Mouse (Mus musculus): Measurements from ENCODE around the gene Muc5b.
"Not testable (repeated sequence)": the region's sequence is repeated elsewhere in the genome, so short reads cannot be mapped to it uniquely, and the experiment has no call there.

The Muc5b gene

GRCm38 (mm10) chr7:141838779-141839178 lies at the start of gene Muc5b:
Muc5b (plus strand) TSS chr7:141839070.
- no peak for DNase-seq

GRCm38 (mm10) chr7:141794251-141794650 lies 44.6 kb upstream of the Muc5b start:
- DNase-seq, result no peak

- no peak for DNase-seq
These were observed 35.7 kb upstream of the Muc5b start for GRCm38 (mm10) chr7:141803206-141803605.

GRCm38 (mm10) chr7:141805384-141805783 lies 33.5 kb upstream of the Muc5b start:
- DNase-seq, result peak; percentile 25

GRCm38 (mm10) chr7:141807823-141808222 lies 31.0 kb upstream of the Muc5b start:
- DNase-seq, result not testable (repeated sequence)

- DNase-seq, result not testable (repeated sequence)
These were observed 28.9 kb upstream of the Muc5b start for GRCm38 (mm10) chr7:141809933-141810332.

- DNase-seq, result no peak
These were observed 25.5 kb upstream of the Muc5b start for GRCm38 (mm10) chr7:141813321-141813720.

- DNase-seq, result no peak
These were observed 23.5 kb upstream of the Muc5b start for GRCm38 (mm10) chr7:141815361-141815760.

- DNase-seq, result no peak
These were observed 21.4 kb upstream of the Muc5b start for GRCm38 (mm10) chr7:141817355-141818075.

- no peak for DNase-seq
These were observed 20.6 kb upstream of the Muc5b start for GRCm38 (mm10) chr7:141818267-141818666.

- DNase-seq, result no peak
These were observed 16.1 kb upstream of the Muc5b start for GRCm38 (mm10) chr7:141822582-141823261.

- no peak for DNase-seq
These were observed 15.2 kb upstream of the Muc5b start for GRCm38 (mm10) chr7:141823699-141824098.

- no peak for DNase-seq
These were observed 14.5 kb upstream of the Muc5b start for GRCm38 (mm10) chr7:141824398-141824797.

- no peak for DNase-seq
These were observed 2.9 kb upstream of the Muc5b start for GRCm38 (mm10) chr7:141835941-141836340.

- DNase-seq, result no peak
These were observed 2.4 kb upstream of the Muc5b start for GRCm38 (mm10) chr7:141836423-141836822.

GRCm38 (mm10) chr7:141840354-141840753 lies 1.5 kb downstream of the Muc5b start:
- no peak for DNase-seq

GRCm38 (mm10) chr7:141861046-141861445 lies 22.2 kb downstream of the Muc5b start:
- DNase-seq, result no peak

GRCm38 (mm10) chr7:141869644-141870043 lies 30.8 kb downstream of the Muc5b start:
- no peak for DNase-seq

- DNase-seq, result no peak
These were observed 31.7 kb downstream of the Muc5b start for GRCm38 (mm10) chr7:141870553-141870952.

GRCm38 (mm10) chr7:141874891-141875290 lies 36.0 kb downstream of the Muc5b start:
- DNase-seq, result no peak

- no peak for DNase-seq
These were observed 39.9 kb downstream of the Muc5b start for GRCm38 (mm10) chr7:141878813-141879212.

- DNase-seq, result no peak
These were observed 53.3 kb downstream of the Muc5b start for GRCm38 (mm10) chr7:141892151-141892550.

- no peak for DNase-seq
These were observed 63.0 kb downstream of the Muc5b start for GRCm38 (mm10) chr7:141901825-141902224.

GRCm38 (mm10) chr7:141902269-141902729 lies 63.4 kb downstream of the Muc5b start:
- peak; percentile 99 for DNase-seq
